Mouse (Mus musculus) cerebellum, adult 2 months (tissue): ENCODE results near the gene Ccdc12.

ENCODE experiments used
- CTCF ChIP-seq: fragments of 200-500 bp; IDR thresholded peaks from 2 replicates; pipeline ENCODE4 v1.5.1; 2011; ENCODE audit warnings: low read depth, mild to moderate bottlenecking, control low read depth, low read length, moderate library complexity, borderline replicate concordance; ENCODE audit not compliant: insufficient read depth
- POLR2A ChIP-seq: fragments of 200-500 bp; IDR thresholded peaks from 2 replicates; pipeline ENCODE4 v1.6.1; 2011; ENCODE audit warnings: low read length, control low read depth, borderline replicate concordance; ENCODE audit not compliant: insufficient read depth

- TF ChIP-seq CTCF (no peak), POLR2A (no peak)
Measured at GRCm38 (mm10) chr9:110739961-110740360, 83.7 kb downstream of the Ccdc12 start.
